Mouse (Mus musculus): ENCODE results near the gene Vmn1r128. TPM values are rescaled to one million over a fixed set of nuclear protein-coding genes. Genes with fewer than 3 reads are reported as not detected.
"Not testable (repeated sequence)": the region's sequence is repeated elsewhere in the genome, so short reads cannot be mapped to it uniquely, and the experiment has no call there.

Gene Vmn1r128
- not detected for total RNA-seq (2021)

- intact Hi-C loops (cut with DNase I) = not testable (repeated sequence)
Measured at GRCm38 (mm10) chr7:21349073-21349472, at the start of gene Vmn1r128. Gene Vmn1r128, plus strand, starts transcription at chr7:21349373.

GRCm38 (mm10) chr7:21301367-21301766 lies 47.8 kb upstream of the Vmn1r128 start, which contains the start of gene Vmn1r126:
Gene Vmn1r126, minus strand, starts transcription at chr7:21301467.
- intact Hi-C loops (cut with DNase I) = not testable (repeated sequence)

More at GRCm38 (mm10) chr7:21349073-21349472, at the start of gene Vmn1r128:
- DNase-seq = not testable (repeated sequence)

GRCm38 (mm10) chr7:21319761-21320160 lies 29.4 kb upstream of the Vmn1r128 start, which contains the start of gene Vmn1r127:
Gene Vmn1r127, minus strand, starts transcription at chr7:21319861.
- intact Hi-C loops (cut with DNase I); DNase-seq: not testable (repeated sequence)

More at GRCm38 (mm10) chr7:21301367-21301766, 47.8 kb upstream of the Vmn1r128 start, which contains the start of gene Vmn1r126:
- DNase-seq = not testable (repeated sequence)

GRCm38 (mm10) chr7:21361191-21361590 lies 12.0 kb downstream of the Vmn1r128 start, which contains the start of gene Vmn1r129:
Gene Vmn1r129, minus strand, starts transcription at chr7:21361291.
- DNase-seq; intact Hi-C loops (cut with DNase I): not testable (repeated sequence)

Other genes with a start within 250 kb of the Vmn1r128 start
- gene Vmn1r122, start 215.2 kb upstream of the Vmn1r128 start, total RNA-seq (2021) = not detected
- gene Vmn1r123, start 187.2 kb upstream of the Vmn1r128 start, total RNA-seq (2021) = not detected
- gene Gm5157, start 158.9 kb upstream of the Vmn1r128 start, total RNA-seq (2021) = not detected
- not detected for gene Vmn1r124, start 88.8 kb upstream of the Vmn1r128 start, total RNA-seq (2021)
- not detected for gene Vmn1r125, start 77.2 kb upstream of the Vmn1r128 start, total RNA-seq (2021)
- gene Vmn1r126, start 47.9 kb upstream of the Vmn1r128 start, total RNA-seq (2021) = not detected
- not detected for gene Vmn1r127, start 29.5 kb upstream of the Vmn1r128 start, total RNA-seq (2021)
- gene Vmn1r129, start 11.9 kb downstream of the Vmn1r128 start, total RNA-seq (2021) = not detected
- gene Gm6882, start 83.4 kb downstream of the Vmn1r128 start, total RNA-seq (2021) = not detected
- not detected for gene Vmn1r130, start 162.4 kb downstream of the Vmn1r128 start, total RNA-seq (2021)
- gene Vmn1r131, start 196.7 kb downstream of the Vmn1r128 start, total RNA-seq (2021) = not detected